Mouse (Mus musculus) hindbrain, embryonic 11.5 days (tissue): ENCODE data around the gene Frmpd2. TPM values are rescaled to one million over a fixed set of nuclear protein-coding genes. Genes with fewer than 3 reads are reported as not detected.
"Not testable (repeated sequence)": the region's sequence is repeated elsewhere in the genome, so short reads cannot be mapped to it uniquely, and the experiment has no call there.

Experiments used
- ATAC-seq: fragments of 200-750 bp; cut with Nextera tagmentation; 2 replicates; pipeline ENCODE4 v1.8.0; 2017; ENCODE audit warnings: mild to moderate bottlenecking, moderate TSS enrichment, moderate library complexity; ENCODE audit not compliant: low FRiP score
- DNase-seq: peaks from one replicate; pipeline ENCODE4 v3.0.0-alpha.2; 2015; ENCODE audit warnings: low spot score
- H3K27ac ChIP-seq: fragments of 300-500 bp; sonication (generic); 2 replicates; pipeline ENCODE4 v1.5.1; 2014; ENCODE audit warnings: mild to moderate bottlenecking, low read depth, low read length
- H3K27me3 ChIP-seq: fragments of 300-500 bp; sonication (generic); 2 replicates; pipeline ENCODE4 v1.6.1; 2014; ENCODE audit warnings: mild to moderate bottlenecking, low read length, moderate library complexity, mixed read lengths; ENCODE audit not compliant: control insufficient read depth, insufficient read depth
- H3K36me3 ChIP-seq: fragments of 300-500 bp; sonication (generic); 2 replicates; pipeline ENCODE4 v1.6.1; 2014; ENCODE audit warnings: mild to moderate bottlenecking, low read length, moderate library complexity, mixed read lengths; ENCODE audit not compliant: control insufficient read depth, insufficient read depth
- H3K4me1 ChIP-seq: fragments of 300-500 bp; sonication (generic); replicated peaks from 2 replicates; pipeline ENCODE4 v1.6.1; 2014; ENCODE audit warnings: low read length, mixed read lengths; ENCODE audit not compliant: control insufficient read depth, insufficient read depth
- H3K4me2 ChIP-seq: fragments of 300-500 bp; sonication (generic); replicated peaks from 2 replicates; pipeline ENCODE4 v1.6.1; 2014; ENCODE audit warnings: mild to moderate bottlenecking, low read depth, low read length
- H3K4me3 ChIP-seq: fragments of 300-500 bp; sonication (generic); 2 replicates; pipeline ENCODE4 v1.5.1; 2014; ENCODE audit warnings: low read depth, low read length
- H3K9ac ChIP-seq: fragments of 300-500 bp; sonication (generic); 2 replicates; pipeline ENCODE4 v1.6.1; 2014; ENCODE audit warnings: low read depth, low read length
- H3K9me3 ChIP-seq: fragments of 300-500 bp; sonication (generic); 2 replicates; pipeline ENCODE4 v1.6.1; 2016; ENCODE audit warnings: low read length; ENCODE audit not compliant: control insufficient read depth
- WGBS: fragments of 180-500 bp; shearing (Covaris S2); extraction: QIAGEN DNeasy Blood & Tissue Kit; methylation state at CpG from one replicate; pipeline ENCODE4 v1.1.7; 2014; 5-methylcytosine and 5-hydroxymethylcytosine counted together
- polyA plus RNA-seq: library from polyadenylated mRNA; unstranded; fragments of >200 nt; fragmentation: Nextera tagmentation; extraction: Ambion mirVana; gene quantifications from 2 replicates; pipeline ENCODE4 v1.2.1, GENCODE M21; 2014

Gene Frmpd2
- 0.12 and 0.14 TPM in 2 replicates for polyA plus RNA-seq

GRCm38 (mm10) chr14:33471331-33471730 is at the start of gene Frmpd2:
Gene Frmpd2 (plus strand): TSS chr14:33471696.
- H3K27me3 ChIP-seq: no peaks in the 10 kb centered on the region
- WGBS: 44% methylated on average over 3 of the region's 3 CpGs

GRCm38 (mm10) chr14:33423003-33423402 is 48.5 kb upstream of the Frmpd2 start:
- ATAC-seq: no peak
- no peak overlapping the region for H3K4me3 ChIP-seq
- 92% methylated on average over 1 of the region's 1 CpGs for WGBS

More at GRCm38 (mm10) chr14:33471331-33471730, at the start of gene Frmpd2:
- Histone ChIP-seq H3K9ac (no peak within 1 kb of the TSS), H3K4me1 (no peaks in the 10 kb centered on the region), H3K4me2 (no peak within 1 kb of the TSS), H3K36me3 (no peaks in the 10 kb centered on the region), H3K27ac (no peak within 1 kb of the TSS), H3K9me3 (no peaks in the 10 kb centered on the region), H3K4me3 (no peak within 1 kb of the TSS)
- DNase-seq (no peak), ATAC-seq (no peak)

GRCm38 (mm10) chr14:33424124-33424523 is 47.4 kb upstream of the Frmpd2 start:
- Histone ChIP-seq H3K4me3 (no peak overlapping the region), H3K4me2 (no peak overlapping the region), H3K4me1 (no peaks in the 10 kb centered on the region), H3K36me3 (no peaks in the 10 kb centered on the region), H3K9ac (no peak overlapping the region), H3K9me3 (no peaks in the 10 kb centered on the region), H3K27ac (no peak overlapping the region), H3K27me3 (no peaks in the 10 kb centered on the region)
- no peak for DNase-seq
- ATAC-seq: no peak

More at GRCm38 (mm10) chr14:33423003-33423402, 48.5 kb upstream of the Frmpd2 start:
- Histone ChIP-seq H3K36me3 (no peaks in the 10 kb centered on the region), H3K4me2 (no peak overlapping the region), H3K27ac (no peak overlapping the region), H3K4me1 (no peaks in the 10 kb centered on the region), H3K27me3 (no peaks in the 10 kb centered on the region), H3K9ac (no peak overlapping the region), H3K9me3 (no peaks in the 10 kb centered on the region)
- DNase-seq: no peak

GRCm38 (mm10) chr14:33432485-33432884 is 39.0 kb upstream of the Frmpd2 start:
- H3K9ac ChIP-seq, DNase-seq, H3K4me2 ChIP-seq, H3K27me3 ChIP-seq, H3K4me3 ChIP-seq, H3K4me1 ChIP-seq, H3K9me3 ChIP-seq, ATAC-seq, H3K36me3 ChIP-seq, H3K27ac ChIP-seq: not testable (repeated sequence)
- 86% methylated on average over 4 of the region's 4 CpGs for WGBS

GRCm38 (mm10) chr14:33443780-33444179 is 27.7 kb upstream of the Frmpd2 start:
- ATAC-seq (no peak), DNase-seq (no peak)
- Histone ChIP-seq H3K27ac (no peak overlapping the region), H3K4me1 (no peaks in the 10 kb centered on the region), H3K9ac (no peak overlapping the region), H3K4me2 (no peak overlapping the region), H3K36me3 (no peaks in the 10 kb centered on the region), H3K27me3 (no peaks in the 10 kb centered on the region), H3K4me3 (no peak overlapping the region), H3K9me3 (no peaks in the 10 kb centered on the region)
- WGBS: 80% methylated on average over 2 of the region's 2 CpGs

- Histone ChIP-seq H3K9ac (peak overlapping the region; percentile 92), H3K9me3 (no peaks in the 10 kb centered on the region), H3K36me3 (no peaks in the 10 kb centered on the region), H3K4me1 (no peaks in the 10 kb centered on the region), H3K4me2 (peak overlapping the region; percentile 42), H3K27ac (no peak overlapping the region), H3K4me3 (peak overlapping the region; percentile 91), H3K27me3 (0 out of 2 replicates have a peak, but pooled peaks cover 2% of the 10 kb centered on the region)
- ATAC-seq (no peak), DNase-seq (no peak)
- 44% methylated on average over 3 of the region's 3 CpGs for WGBS
These were observed 25.5 kb upstream of the Frmpd2 start for GRCm38 (mm10) chr14:33445962-33446361.

- peak; percentile 58 for ATAC-seq
- Histone ChIP-seq H3K36me3 (no peaks in the 10 kb centered on the region), H3K9ac (peak overlapping the region; percentile 92), H3K27me3 (0 out of 2 replicates have a peak, but pooled peaks cover 2% of the 10 kb centered on the region), H3K4me1 (no peaks in the 10 kb centered on the region), H3K27ac (peak overlapping the region; percentile 97), H3K9me3 (no peaks in the 10 kb centered on the region), H3K4me2 (peak overlapping the region; percentile 42), H3K4me3 (peak overlapping the region; percentile 91)
- under 1% methylated on average over 53 of the region's 72 CpGs for WGBS
- peak; percentile 65 for DNase-seq
These were observed 24.9 kb upstream of the Frmpd2 start for GRCm38 (mm10) chr14:33446561-33447023.

GRCm38 (mm10) chr14:33447027-33447569 is 24.4 kb upstream of the Frmpd2 start, which contains the start of gene Mapk8:
Gene Mapk8 (minus strand): TSS chr14:33447158.
- Histone ChIP-seq H3K9me3 (no peaks in the 10 kb centered on the region), H3K4me1 (no peaks in the 10 kb centered on the region), H3K27ac (peak within 1 kb of the TSS; percentile 97), H3K27me3 (0 out of 2 replicates have a peak, but pooled peaks cover 2% of the 10 kb centered on the region), H3K4me3 (peak within 1 kb of the TSS; percentile 91), H3K4me2 (peak within 1 kb of the TSS; percentile 42), H3K36me3 (no peaks in the 10 kb centered on the region), H3K9ac (peak within 1 kb of the TSS; percentile 92)
- WGBS: under 1% methylated on average over 51 of the region's 70 CpGs
- DNase-seq: peak; percentile 98
- ATAC-seq: peak; percentile 98

- 89% methylated on average over 4 of the region's 4 CpGs for WGBS
- no peak overlapping the region for H3K27ac ChIP-seq
- no peak overlapping the region for H3K4me2 ChIP-seq
- no peak overlapping the region for H3K9ac ChIP-seq
- no peak overlapping the region for H3K4me3 ChIP-seq
- no peaks in the 10 kb centered on the region for H3K4me1 ChIP-seq
- no peak for ATAC-seq
- no peak for DNase-seq
- H3K27me3 ChIP-seq: 0 out of 2 replicates have a peak, but pooled peaks cover 2% of the 10 kb centered on the region
- H3K36me3 ChIP-seq: no peaks in the 10 kb centered on the region
- H3K9me3 ChIP-seq: no peaks in the 10 kb centered on the region
These were observed 23.2 kb upstream of the Frmpd2 start for GRCm38 (mm10) chr14:33448276-33448675.
